Mouse (Mus musculus) megakaryocyte progenitor cell, adult 5-6 weeks (primary cell): ENCODE results near the gene Hdac4. TPM values are rescaled to one million over a fixed set of nuclear protein-coding genes. Genes with fewer than 3 reads are reported as not detected.

ENCODE experiments used
- ATAC-seq: replicated peaks from 2 replicates; pipeline ENCODE4 v1.8.0; 2016; ENCODE audit warnings: mild to moderate bottlenecking, moderate TSS enrichment, inconsistent platforms; ENCODE audit not compliant: poor library complexity
- total RNA-seq, 2 experiments: library from RNA; stranded (forward) in 1 of 2; stranded (reverse) in 1 of 2; fragments of 157-497, 149-512 nt in 1 of 2; fragments of 200-1000 nt in 1 of 2; gene quantifications; 2 replicates each; pipeline versions ENCODE4 v1.2.3 to v1.2.4; 2015 to 2017

Hdac4 gene
- total RNA-seq, 2 experiments from 2014 or later = 8.4 to 22.6 TPM

DNA sequence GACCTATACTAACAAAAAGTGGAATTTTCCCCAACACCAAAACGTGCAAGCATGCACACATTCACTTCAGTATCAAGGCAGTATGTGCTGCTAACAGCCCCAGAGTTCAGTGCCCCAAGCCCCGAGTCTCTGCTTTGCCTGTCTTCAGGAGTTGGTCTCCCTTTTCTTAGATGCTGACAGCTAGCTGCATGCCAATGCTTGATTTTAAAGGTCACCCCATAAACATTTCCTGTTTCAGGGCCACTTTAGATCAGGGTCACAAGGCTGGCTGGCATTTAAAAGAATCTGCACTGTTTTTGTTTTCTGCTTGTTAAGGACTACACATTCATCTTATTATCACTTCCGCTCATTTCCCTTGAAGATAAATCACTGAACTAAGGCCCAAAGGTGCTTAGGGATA is 92.1 kb downstream of the Hdac4 start:
- ATAC-seq = no peak

DNA sequence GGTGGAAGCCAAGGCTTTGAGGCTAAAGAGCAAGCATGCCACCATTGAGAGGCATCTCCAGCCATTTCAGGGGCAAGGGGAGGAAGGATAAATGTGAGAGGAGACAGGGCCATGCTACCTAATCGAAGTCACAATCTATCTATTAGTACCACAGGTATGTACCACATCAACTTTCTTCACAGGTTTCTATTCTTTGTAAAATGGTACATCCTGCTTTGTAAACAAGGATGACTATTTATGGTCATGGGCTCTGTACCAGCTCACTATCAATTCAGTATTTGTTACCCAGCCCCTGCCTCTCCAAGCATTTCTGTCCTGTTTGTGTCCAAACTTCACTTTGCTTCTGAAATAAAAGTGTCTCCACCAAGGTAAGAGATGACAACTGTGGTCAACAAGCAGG is 92.7 kb downstream of the Hdac4 start:
- no peak for ATAC-seq

DNA sequence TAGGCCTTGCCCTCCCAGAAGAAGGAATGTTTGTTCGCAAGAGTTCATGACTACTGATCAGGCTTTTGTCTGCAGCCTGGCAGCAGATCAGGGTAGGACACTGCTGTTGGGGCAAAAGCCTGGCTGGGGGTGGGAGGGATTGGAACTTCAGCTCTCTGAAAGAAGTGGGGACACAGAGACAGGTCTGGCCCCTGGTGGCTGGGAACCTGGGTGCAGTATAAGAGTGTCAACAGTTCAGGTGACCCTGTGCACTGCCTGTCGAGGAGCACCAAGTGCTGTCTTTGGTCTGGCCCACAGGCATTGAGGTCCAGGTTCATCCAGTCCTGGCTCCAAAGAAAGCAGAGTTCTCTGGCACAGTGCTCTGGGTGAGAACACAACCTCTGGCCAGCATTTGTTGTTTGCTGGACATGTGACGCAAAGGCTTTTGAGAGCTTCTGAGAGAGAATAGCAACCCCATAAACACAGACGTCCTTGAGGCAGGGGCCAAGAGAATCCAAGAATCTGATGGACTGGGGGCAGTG is 95.1 kb downstream of the Hdac4 start:
- ATAC-seq = no peak

GRCm38 (mm10) chr1:92099964-92100363 is 95.5 kb downstream of the Hdac4 start:
- ATAC-seq = no peak

DNA sequence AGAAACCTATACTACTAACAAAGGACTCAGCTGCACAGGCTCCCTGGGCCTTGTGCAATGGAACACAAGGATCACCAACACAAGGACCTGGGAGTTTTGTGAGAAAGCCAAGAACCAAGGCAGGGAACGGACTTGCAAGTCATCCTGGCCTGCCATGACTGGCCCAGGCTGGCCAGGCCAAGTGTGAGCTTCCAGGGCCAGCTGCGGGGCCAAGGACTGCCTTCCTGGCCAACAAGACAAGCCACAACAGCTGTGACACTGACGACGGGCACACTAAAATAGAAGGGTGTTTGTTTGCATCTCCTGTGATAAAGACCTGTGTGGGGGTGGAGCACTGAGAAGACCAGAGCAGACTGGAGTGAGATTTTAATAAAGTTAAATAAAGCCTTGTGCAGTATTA is 96.0 kb downstream of the Hdac4 start:
- peak; percentile 48; the same call in 1 of the 2 replicates for ATAC-seq

DNA sequence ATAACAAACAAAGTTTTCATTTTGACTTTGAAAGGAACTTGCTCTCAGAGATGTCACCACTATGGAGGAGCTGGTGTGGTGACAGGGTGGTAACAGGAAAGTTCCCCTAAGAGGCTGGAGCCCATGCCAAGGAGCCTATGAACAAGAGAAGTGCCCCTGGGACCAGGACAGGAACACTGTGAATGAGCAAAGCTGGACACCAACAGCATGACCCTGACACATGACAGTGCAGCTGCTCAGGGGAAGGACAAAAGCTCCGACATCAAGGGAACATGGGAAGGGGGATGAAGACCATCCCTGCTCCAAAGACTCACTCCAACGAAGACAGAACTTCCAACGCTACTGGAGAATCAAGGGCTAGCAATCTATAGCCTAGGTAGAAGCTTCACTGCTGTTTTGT is 97.0 kb downstream of the Hdac4 start:
- ATAC-seq = no peak

DNA sequence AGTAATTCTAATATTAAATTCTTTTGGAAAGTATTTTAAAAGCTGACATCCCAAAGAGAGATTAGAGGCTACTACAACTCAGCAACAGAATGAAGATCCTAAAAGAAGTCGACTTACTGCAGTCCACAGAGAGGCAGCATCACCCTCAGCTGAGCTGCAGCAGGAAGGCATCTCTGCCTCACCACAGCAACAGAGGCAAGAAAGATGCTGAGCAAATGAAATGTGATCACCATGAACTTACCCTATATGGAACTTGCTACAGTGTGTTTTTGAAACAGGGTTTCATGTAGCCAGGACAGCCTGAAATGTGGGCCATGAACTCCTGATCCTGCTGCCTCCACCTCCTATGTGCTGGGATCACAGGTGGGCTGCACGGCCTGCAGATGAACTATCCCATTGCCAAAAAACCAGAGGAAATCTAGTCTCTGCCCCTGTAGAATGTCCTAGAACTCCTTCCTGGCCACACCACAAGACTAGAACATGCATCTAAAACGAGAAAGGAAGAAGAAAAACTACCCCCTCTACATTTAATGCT is 98.4 kb downstream of the Hdac4 start:
- ATAC-seq = no peak

GRCm38 (mm10) chr1:92092286-92092685 is 103.2 kb downstream of the Hdac4 start:
- ATAC-seq = no peak

DNA sequence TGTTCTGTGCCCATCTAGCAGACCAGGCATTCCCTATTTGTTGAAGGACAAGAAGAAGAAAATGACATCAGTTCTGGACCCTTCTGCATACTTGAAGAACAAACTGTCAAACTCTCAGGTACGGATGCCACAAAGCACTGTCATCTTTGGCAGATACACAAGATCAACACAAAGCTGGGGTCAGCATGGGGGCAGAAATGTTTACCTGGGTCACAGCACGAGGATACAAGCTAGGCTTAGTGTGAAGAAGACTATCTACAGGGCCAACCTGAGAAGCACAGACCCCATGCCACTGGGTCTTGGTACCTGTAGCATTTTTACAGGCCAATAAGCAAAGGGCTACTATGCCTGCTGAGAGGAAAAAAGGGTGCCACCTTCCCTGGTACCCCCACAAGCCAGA is 107.7 kb downstream of the Hdac4 start:
- no peak for ATAC-seq

DNA sequence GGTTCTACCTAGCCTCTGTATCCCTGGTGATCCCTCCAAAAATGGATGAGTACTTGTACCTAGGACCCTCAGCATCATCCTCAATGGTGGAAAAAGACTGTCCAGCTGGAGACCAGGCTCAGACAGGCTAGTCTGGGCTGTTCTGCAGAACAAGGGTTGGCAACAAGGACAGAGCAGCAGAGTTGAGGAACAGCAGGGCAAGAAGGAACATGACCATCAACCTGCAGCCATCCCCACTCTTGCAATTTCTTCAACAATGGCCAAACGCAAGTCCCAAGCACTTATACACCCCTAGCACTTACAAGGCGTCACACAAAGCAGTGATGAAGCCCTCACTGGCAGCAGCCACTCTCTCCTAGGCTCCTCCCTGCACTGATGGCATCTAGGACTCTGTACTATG is 108.2 kb downstream of the Hdac4 start:
- no peak for ATAC-seq

DNA sequence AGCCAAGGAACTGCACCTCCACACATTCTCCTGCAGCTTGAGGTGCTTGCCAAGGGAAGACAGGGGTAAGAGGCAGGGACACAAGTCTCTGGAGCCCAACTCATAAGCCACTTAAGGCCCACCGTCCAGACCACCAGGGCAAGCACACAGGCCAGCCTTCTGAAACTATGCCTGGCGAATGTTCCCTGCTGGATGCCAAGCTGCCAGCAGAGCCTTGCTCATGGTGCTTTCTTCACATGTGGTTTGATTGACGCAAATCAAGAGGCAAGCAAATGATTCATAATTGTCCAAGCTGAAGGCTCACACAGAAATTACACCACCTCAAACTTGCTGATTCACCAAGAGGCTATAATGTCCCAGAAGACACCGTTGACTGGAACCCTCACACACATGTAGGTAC is 108.7 kb downstream of the Hdac4 start:
- ATAC-seq = no peak

DNA sequence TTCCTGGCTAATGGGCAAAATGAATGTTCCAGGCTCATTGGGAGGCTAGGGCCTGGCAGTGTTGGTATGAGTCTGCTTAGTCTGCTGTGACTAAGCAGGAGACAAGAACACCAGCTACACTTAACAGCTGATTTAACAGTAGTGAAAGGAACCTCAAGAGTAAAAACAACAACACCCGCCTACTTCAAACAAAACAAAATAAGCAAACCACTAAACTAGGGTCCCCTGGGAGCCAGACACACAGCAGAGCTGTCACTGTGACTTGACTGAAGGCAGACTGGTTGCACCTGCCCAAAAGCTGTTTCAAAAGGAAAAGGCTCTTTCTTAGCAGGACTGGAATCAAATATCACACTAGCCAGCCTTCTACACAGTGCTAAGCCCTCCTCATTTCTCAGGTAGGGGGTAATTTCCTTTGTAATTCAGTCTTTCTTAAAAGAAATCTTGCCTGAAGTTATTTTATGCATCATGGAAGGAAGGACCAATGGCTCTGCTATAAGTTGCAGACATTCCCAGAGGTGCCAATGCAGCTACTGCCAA is 109.2 kb downstream of the Hdac4 start:
- no peak for ATAC-seq

GRCm38 (mm10) chr1:92084738-92085137 is 110.8 kb downstream of the Hdac4 start:
- ATAC-seq = no peak

DNA sequence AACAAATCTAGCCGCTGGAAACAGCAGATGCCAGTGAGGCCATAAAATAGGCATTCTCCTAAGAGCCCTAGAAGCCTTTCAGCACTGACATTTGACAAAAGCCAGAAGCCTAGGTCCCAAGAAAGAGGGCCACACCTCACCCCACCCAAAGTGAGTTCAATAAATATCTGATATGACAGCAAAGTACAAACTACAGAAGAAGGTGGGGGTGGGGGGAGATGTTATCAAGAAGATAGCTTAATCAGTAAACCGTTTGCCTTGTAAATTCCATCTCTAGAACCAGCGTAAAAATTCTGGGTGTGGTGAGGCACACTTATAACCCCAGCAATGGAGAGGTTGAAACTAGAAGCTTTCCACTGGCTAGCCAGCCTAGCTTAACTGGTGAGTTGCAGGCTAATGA is 111.5 kb downstream of the Hdac4 start:
- no peak for ATAC-seq

DNA sequence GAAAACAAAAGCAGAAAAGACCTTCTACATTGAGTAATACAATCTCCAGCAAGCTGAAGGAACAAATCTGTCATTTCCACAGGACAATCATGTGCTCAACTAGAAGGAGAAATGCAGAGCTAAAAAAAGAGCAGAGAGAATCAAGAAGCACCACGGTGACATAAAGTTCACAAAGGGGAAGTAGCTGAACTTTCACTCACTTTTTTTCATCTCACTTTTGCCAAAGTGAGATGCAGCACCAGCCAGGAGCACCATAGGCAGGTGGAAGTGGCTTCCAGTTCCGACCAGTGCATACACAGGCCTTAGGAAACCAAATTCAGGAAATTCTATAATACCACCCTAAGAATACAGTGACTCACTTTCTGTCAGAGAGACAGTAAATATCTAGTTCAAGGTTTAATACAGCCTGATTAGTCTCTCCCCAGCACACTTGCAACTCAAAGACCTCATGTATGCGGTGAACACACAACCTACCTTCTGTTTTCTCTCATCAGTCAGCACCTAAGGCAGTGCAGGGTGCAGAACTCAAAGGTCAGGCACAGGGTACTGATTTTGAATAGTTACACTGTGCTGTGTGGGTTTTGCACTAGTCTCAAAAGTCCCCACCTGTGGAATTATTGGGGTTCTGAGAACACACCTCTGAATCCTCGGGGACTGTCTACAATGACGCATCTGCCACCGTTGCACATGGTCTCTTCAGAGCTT is 112.5 kb downstream of the Hdac4 start:
- peak; percentile 53 for ATAC-seq

GRCm38 (mm10) chr1:92082156-92082836 is 113.2 kb downstream of the Hdac4 start:
- ATAC-seq = no peak; the same call in 1 of the 2 replicates

DNA sequence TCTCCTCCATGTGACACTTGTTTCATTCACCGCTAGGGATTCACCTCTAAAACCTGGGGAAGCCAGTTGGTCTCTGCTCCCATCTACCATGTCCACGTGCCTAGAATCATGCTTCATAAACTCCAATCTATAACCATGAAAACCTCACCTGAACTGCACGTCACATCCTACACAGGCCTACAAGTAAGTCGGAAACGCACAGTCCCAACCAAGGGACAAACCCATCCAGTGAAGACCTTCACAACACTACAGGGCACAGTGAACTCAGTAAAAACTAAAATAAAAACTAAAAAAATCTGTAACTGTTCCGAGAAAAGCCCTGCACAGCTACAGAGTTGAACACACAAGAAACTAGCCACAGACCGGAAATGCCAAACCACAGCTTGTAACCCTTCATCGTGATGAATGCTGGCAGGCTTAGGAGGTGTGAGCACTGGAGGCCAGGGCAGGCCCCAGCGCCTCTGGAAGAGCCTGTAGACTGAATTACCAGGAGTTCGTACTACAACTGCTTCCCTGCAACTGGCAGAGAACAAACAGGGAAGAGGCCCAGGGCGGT is 115.4 kb downstream of the Hdac4 start:
- ATAC-seq = peak; percentile 79

DNA sequence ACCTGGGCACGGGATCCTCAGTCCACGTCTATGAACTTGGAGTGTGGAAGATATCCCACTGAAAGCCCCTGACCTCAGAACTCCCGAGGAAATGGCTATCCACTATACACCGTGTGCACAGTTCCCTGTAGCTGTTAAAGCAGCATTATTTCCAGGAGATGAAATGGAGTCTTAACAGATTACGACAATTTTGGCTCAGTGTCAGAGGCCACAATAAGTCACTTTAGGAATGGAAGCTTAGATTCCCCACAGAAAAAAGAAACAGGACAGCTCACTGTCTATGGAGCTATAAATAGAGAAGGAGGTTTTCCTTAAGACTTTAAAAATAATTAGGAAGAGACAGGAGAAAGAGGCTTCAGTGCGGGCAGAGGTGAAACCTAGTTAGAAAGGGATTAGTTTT is 120.2 kb downstream of the Hdac4 start:
- ATAC-seq = no peak

DNA sequence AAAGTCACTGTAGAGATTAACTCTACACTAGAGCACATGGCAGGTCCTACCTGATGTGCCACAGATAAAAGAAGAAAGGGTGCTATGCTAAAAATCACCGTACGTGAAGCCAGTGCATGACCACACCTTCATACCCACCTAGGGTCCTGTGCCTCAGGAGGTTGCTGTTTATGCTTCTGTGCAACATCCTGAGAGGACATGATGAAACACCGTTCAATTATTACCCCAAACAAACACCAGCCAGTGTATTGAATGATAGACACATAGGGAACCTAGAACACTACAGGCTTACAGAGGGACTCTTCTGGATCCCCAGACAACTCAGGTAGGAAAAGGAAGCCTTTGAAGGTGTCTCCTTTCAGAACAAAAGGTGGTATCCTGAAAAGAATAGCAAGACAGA is 120.8 kb downstream of the Hdac4 start:
- ATAC-seq = no peak

- ATAC-seq = no peak
Observed at GRCm38 (mm10) chr1:92069932-92070677, 125.4 kb downstream of the Hdac4 start.

- no peak for ATAC-seq
Observed at GRCm38 (mm10) chr1:92069464-92069863, 126.0 kb downstream of the Hdac4 start.
